8 mouse cellular contexts compared by ENCODE assay signal in the genomic region with DNA sequence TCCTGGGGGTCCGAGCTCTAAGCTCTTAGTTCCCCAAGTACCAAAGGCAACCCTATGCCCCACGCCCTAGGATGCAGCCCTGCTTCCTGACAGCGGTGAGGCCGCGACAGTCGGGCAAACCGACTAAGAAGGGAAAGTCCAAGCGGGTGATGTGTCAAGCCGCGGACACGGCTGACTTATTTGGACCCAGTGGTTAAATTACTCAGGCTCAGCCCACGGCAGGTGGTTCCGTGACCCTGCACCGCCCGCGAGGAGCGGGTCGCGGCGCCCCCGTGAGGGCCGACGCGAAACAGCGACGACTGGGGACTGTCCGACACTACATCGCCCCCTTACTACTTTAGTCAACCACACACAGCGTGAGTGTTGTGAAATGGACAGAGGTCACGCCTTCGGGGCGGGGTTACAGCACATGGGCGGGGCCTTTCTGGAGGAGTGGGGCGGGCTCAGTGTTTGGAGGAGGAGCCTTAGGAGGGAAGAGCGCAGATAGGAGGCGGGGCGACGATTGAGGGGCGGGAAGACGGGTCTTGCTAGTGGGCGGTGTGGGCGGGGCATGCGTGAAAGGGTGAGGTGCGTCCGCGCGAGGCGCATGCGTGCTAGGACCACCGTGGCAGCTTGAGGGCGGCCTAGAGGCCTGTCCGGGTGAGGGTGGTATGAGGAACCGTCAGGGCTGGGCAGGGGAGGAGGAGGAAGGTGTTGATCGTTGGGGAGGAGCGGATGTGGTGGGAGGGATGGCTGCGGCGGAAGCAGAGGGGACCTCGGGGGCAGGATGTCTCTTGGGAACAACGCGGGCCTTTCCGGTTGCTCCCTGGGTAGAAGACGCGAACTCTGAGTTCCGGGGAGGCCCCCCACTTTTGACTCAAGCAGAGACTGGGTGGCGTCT. TPM values are rescaled to one million over a fixed set of nuclear protein-coding genes. Genes with fewer than 3 reads are reported as not detected.
DNase-seq lines count a peak whose midpoint lies in the region; ATAC-seq lines count a peak whose summit lies in the region.

A gene (plus strand): TSS at position 555 of the 880 bp plus-strand sequence.

- no peaks in the 10 kb centered on the region for H3K9me3 ChIP-seq in hindbrain, embryonic 11.5 days (ENCODE audit: control insufficient read depth, low read length)

- peak within 1 kb of the TSS; percentile 52 for H3K4me2 ChIP-seq in hindbrain, embryonic 11.5 days (replicated peaks; ENCODE audit: low read depth, low read length)

- DNase-seq in Muller cell, postnatal 12 days (ENCODE audit: inconsistent ontology term), result peak; percentile 100
- peak; percentile 99 for DNase-seq in cerebellum, adult 9-11 months
- peak; percentile 96 to 98 for DNase-seq in frontal cortex, adult 2 months (ENCODE audit: extremely low spot score in 1 of 2, low spot score in 1 of 2)
- DNase-seq in hindbrain, embryonic 11.5 days (ENCODE audit: low spot score), result peak; percentile 100
- DNase-seq in layer of hippocampus, postnatal 10 days (ENCODE audit: low spot score in 2 of 2), result peak; percentile 98 to 99
- DNase-seq in lung, postnatal 10 days, result peak; percentile 99
- DNase-seq in ovary, postnatal 36 days (ENCODE audit: low spot score), result peak; percentile 100
- DNase-seq in thymus, postnatal 25 days, result peak; percentile 100

- 1% methylated on average over 52 of the region's 65 CpGs for WGBS in hindbrain, embryonic 11.5 days

- no peaks in the 10 kb centered on the region for H3K27me3 ChIP-seq in hindbrain, embryonic 11.5 days (ENCODE audit: control insufficient read depth, insufficient read depth, low read length)

- peak; percentile 98 for ATAC-seq in hindbrain, embryonic 11.5 days (ENCODE audit: low FRiP score)

- H3K4me3 ChIP-seq in hindbrain, embryonic 11.5 days (ENCODE audit: low read depth, low read length), result peak within 1 kb of the TSS; percentile 56

- no peaks in the 10 kb centered on the region for H3K36me3 ChIP-seq in hindbrain, embryonic 11.5 days (ENCODE audit: control insufficient read depth, insufficient read depth, low read length)

- peak within 1 kb of the TSS; percentile 82 for H3K27ac ChIP-seq in hindbrain, embryonic 11.5 days (ENCODE audit: low read depth, low read length)

- peak within 1 kb of the TSS; percentile 74 for H3K9ac ChIP-seq in hindbrain, embryonic 11.5 days (ENCODE audit: low read depth, low read length)

- H3K4me1 ChIP-seq in hindbrain, embryonic 11.5 days (replicated peaks; ENCODE audit: control insufficient read depth, insufficient read depth, low read length), result peaks cover 2% of the 10 kb centered on the region; the same call in 1 of the 2 replicates

RNA-seq across cellular contexts. Expression of the gene that starts here (rescaled TPM):
- polyA plus RNA-seq in frontal cortex, adult 2 months (2012; rRNA removed), result 62.0 and 65.4 TPM in 2 replicates
- 49.9 and 50.4 TPM in 2 replicates for polyA plus RNA-seq in hindbrain, embryonic 11.5 days (2014; fragmentation: Nextera tagmentation; extraction: Ambion mirVana)
- 100 to 1,000 TPM; 104 to 111 TPM for total RNA-seq in layer of hippocampus, postnatal 10 days (2021)

Comparison
In these comparisons a context has a peak if more than half of its experiments do, and no peak if none do; other contexts are left out.
1. Peak in every context shown above with its lines: DNase-seq, ATAC-seq, H3K4me3 ChIP-seq and H3K27ac ChIP-seq.